Mouse (Mus musculus): ENCODE measurements around the gene C3ar1.

C3ar1 gene

GRCm38 (mm10) chr6:122825923-122826742 is 29.8 kb downstream of the C3ar1 start:
- DNase-seq = peak in 1 of 2 experiments; percentile 53

- DNase-seq = no peak
Observed at GRCm38 (mm10) chr6:122825166-122825565, 30.8 kb downstream of the C3ar1 start.

GRCm38 (mm10) chr6:122824086-122824485 is 31.9 kb downstream of the C3ar1 start:
- no peak for DNase-seq

GRCm38 (mm10) chr6:122821822-122822221 is 34.1 kb downstream of the C3ar1 start:
- DNase-seq = no peak

DNA sequence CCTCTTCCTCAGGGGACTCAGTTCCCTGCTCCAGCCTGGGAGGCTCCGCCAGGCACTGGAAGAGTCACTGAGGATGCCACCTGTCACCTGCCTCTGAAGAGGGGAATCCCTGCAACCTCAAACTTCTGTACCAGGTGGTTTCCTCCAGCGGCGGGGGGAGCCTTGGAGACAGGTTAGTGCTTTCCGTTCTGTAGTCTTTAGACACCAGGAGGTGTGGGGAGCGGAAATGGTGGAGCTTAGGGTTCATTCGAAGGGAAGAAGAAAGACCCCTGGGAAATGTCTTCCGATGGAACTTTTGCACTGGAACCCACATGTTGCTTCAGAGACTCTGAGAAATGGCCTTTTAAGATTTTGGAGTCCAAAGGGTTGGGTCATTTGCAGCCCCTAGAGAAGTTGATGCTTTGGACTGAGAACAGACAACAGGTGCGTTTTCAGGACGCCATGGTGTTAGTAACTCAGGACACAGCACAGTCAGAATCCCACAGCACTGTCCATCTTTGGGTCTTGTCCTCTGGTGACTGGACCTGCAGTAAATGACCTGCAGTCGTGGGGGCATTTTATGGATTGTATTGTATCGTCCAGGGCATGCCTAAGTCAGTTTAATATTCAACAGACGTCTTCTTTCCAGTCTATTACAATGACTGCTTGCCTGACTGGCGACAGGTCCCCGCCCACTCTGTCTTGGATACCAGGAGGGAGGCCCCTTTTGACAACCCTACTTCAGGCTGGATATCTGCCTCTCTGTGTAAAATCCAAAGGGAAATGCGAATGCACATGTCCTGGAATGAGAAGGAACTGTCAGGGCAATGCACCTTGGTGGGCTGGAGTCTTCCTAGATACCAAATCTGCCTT is 34.9 kb downstream of the C3ar1 start:
- no peak for DNase-seq

DNA sequence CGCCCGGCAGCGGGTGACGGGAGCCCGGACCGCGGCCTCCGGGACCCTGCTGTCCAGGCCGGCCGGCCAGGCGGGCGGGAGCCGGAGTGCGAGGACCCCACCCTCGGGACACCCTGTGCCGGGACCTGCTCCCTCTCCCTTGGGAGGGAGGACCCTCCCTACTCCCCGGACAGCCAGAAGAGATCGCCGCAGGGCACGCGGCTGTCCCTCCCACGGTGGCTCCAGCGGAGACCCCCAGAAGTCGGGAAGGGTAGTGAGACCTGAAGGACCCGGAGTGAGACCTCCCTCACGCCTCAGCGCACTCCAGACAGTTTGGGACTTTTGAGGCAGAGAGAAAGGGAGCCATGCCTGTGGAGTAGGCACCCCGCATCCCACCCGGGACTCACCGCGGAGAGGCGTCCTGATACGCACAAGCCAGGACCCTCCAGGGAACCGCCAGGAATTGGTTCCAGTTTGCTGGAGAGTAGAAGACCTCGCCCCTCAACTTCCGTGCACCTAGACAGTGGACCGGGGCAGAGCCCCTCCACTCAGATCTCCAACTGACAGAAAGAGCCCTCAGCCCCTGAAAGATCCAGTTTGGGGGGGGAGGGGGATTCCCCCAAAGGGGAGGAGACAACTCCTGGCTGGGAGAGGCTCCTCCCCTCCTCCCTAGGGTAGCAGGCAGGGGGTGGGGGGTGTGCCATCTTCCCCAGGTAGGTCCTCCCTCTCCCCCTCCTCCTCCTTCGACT is 35.7 kb downstream of the C3ar1 start:
- peak; percentile 59 to 65 for DNase-seq

GRCm38 (mm10) chr6:122819306-122820070 is 36.5 kb downstream of the C3ar1 start, which contains the start of gene Foxj2:
Foxj2 (plus strand) TSS chr6:122819914.
- DNase-seq = peak; percentile 65 to 77

DNA sequence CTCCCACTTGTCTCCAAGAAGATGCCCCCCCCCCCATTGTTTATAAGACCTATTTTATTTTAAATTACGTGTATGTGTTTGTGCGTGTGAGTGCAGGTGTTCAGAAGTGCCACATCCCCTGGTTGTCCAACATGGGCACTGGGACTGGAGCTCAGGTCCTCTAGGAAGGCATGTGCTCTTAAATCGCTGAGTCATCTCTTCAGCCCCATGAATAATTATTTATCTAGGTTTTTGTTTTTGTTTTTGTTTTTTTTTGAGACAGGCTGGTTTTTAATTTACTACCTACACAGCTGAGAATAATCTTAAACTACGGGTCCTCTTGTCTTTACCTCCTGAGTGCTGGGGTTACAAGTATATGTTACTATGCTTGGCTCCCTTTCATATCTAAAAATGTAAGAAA is 42.3 kb downstream of the C3ar1 start:
- no peak for DNase-seq

- no peak for DNase-seq
Observed at GRCm38 (mm10) chr6:122812716-122813115, 43.2 kb downstream of the C3ar1 start.

DNA sequence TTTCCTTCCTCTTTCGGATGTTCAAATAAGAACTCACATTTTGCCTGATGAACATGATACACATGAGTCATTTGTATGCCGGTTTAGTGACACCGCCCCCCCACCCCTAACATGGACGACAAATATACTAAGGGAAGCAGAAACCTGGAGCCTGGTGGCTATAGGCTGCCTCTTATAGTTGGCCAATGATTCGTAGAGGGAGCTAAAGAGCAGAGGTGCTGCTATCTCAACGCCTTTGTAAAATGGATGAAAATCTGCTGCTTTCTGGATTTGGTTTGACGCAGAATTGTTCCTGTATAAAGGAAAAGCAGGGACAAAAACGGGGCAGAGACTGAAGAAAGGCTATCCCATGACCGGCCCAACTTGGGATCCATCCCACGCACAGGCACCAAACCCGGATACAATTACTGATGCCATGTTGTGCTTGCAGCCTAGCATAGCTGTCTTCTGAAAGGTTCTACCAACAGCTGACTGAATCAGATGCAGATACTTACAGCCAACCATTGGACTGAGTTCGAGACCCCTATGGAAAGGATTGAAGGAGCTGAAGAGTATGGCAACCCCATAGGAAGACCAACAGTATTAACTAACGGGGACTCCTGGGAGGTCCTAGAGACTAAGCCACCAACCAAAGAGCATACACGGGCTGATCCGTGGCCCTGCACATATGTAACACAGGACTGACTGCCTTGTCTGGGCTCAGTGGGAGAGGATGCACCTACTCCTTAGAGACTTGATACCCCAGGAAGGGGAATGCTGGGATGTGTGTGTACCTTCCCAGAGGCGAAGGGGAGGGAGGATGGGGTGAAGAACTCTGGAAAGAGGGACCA is 44.0 kb downstream of the C3ar1 start:
- peak; percentile 22 to 41 for DNase-seq

GRCm38 (mm10) chr6:122811280-122811652 is 44.7 kb downstream of the C3ar1 start:
- DNase-seq = peak; percentile 93 to 94

GRCm38 (mm10) chr6:122810615-122811279 is 45.2 kb downstream of the C3ar1 start:
- DNase-seq = peak; percentile 85 to 92

GRCm38 (mm10) chr6:122810022-122810614 is 45.8 kb downstream of the C3ar1 start:
- DNase-seq = peak in 1 of 2 experiments; percentile 35

- peak; percentile 59 to 82 for DNase-seq
Observed at GRCm38 (mm10) chr6:122804418-122804817, 51.5 kb downstream of the C3ar1 start.

DNA sequence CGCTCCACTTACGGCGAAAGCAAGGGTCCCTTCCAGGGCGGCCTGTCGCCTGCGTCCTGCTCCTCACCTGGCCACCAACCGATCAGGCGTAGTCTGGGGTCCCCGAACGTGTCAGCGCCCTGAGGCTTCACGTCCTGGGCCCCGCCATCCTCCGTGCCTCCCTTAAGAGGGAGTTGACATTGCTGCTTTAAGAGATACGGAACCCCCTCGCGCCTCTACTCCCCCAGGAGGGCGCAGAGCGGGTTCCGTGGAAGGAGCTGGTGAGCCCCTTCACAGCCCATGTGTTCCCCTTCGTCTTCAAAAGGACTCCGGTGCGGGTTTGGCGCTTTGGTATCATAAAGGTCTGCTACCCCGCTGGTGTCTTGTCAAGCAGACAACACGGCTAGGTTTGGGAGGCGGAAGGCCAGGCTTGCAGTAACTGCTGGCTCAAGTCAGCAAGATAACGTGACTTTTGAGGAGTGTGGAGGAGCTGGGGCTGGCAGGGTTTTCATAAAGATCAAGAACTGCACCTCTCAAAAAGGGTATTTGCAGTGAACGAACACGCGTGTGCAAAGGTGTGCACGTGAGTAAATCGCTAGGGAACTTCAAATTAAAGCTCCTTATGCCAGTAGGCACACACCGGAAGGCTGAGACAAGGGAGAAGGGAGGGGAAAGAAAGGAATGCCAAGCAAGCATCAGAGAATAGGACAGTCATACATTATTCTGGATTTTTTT is 54.0 kb downstream of the C3ar1 start:
- DNase-seq = peak; percentile 24 to 54

- DNase-seq = peak; percentile 44 to 62
Observed at GRCm38 (mm10) chr6:122801301-122801800, 54.6 kb downstream of the C3ar1 start, which contains the start of gene Slc2a3. Slc2a3 (minus strand) TSS chr6:122801640.

DNA sequence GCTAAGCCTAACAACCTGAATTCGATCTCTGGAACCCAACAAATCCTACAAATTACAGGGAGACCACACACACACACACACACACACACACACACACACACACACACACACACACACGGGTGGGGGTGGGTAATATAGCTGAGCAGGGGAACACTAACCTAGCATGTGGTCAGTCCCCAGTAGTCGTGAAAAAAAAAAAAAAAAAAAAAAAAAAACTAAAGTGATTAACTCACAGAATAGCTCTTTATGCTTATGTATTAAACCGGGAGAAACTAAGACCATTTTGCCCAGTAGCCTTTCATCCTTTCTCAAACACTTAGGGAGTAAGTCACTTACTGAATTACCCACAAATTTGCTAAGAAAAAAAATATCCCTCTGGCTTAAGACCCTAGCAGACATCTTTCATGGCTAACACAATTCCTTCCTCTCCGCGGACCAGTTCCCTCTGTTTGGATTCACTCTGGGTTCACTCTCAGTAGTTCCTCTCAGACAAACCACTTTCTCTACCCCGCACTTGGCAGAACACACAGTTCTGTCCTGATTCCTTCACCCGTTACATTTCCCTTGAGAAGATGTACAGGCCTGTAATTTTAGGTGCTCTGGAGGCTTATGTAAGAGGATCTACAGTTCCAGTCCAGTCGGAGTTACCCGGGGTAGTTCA is 55.2 kb downstream of the C3ar1 start:
- no peak for DNase-seq
